Mouse (Mus musculus): ENCODE measurements at regions not wholly inside any gene's neighbourhood (a gene's known extent, or its start where the extent isn't known, plus 50 kb on each side); places are given as distances from the start of the nearest gene placed in this dataset.

DNA sequence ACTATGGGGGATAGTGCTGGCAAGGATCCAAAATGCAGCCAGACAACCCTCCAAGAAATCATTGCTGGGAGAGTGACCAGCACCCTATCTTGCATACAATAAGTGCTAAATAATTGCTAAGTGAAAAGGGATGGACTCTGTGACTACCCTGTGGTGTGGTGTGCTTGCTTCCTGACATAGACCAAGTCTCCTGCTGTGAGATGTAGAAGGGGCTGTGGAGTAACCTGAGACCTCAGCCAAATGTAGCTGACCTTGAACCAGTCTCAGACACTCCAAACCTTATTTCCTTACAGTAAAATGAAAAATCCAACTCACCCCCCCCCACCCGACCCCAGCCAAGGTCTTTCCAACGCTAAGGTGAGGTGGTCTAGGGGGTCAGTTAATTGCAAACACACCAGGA is 221.2 kb upstream of the 4931429L15Rik start:
- no peak for DNase-seq (ENCODE audit: low spot score in 2 of 2)

GRCm38 (mm10) chr9:46538616-46539015 is 218.8 kb upstream of the 4931429L15Rik start:
- no peak for DNase-seq (ENCODE audit: low spot score in 2 of 2)

DNA sequence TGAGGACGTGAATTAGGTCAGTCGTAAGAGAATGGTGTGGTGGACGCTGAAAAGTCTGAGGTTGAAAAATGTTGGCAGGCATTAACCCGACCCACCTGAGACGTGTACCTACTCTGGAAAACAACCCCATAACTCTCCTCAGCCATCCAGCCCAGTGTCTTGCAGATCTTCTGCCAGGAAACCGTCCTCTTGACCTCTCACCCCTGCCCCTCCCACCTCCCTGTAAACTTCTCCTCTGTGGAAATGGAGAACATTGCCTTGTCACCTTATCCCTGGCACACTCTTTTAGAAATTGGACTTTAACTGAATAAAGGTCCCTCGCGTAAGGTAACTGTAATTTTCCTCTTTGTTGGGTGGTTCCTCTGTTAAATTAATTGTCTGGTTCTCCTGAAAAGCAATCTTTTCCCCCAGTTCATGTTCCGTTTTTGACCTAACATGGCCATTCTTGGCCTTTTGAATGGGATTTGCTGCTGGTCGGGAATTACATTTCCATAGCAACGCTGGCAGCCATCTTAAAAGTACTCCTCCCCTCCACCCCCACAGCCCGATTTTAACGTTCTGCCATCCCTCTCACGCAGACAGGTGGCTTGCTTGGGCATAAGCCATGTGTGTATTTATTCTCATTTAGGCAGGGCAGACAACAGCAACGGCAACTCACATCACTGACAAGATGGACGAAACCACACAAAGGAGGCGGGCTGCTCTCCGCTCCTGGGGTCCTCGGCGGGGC is 196.8 kb upstream of the 4931429L15Rik start:
- peak; percentile 37 to 44 for DNase-seq (ENCODE audit: low spot score in 2 of 2)

DNA sequence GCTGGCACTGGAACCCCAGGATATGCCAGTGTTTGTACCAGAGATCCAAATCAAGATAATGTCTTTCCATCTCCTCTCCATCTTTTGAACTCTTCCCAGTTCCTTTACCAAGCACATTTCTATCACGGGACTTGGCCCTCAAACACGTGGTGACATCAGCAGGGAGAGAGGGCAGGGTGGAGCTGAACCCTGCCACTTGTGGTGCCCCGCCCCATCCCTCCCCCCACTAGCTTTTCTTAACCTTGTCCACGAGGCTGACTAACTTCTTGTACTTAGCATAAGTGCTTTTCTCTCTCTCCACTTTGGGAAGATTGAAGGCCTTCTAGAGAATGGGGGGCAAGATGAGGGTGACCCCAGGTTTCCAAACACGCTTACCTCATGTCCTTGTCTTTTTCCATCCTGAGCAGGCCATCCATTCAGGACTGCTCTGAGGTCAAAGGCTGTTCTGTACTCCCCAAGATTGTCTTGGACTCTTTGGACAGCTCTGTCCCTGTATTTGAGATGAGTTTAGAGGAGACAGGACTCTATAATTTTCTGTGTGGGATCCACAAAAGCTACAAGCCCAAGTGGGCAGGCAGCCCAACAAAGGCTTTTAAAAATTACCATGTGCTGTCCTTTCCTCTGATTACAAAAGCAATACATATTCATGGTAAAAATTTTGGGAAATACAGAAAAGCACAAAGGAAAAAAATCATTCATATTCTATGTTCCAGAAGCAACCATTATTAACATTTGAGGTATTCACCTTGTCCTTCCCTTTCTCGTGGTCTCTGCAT is 192.7 kb upstream of the 4931429L15Rik start:
- peak in 1 of 2 experiments; percentile 24 for DNase-seq (ENCODE audit: low spot score in 2 of 2)

- DNase-seq (ENCODE audit: low spot score in 2 of 2), result no peak
These were observed 191.5 kb upstream of the 4931429L15Rik start for GRCm38 (mm10) chr9:46511307-46511706.

GRCm38 (mm10) chr9:46509896-46510295 is 190.1 kb upstream of the 4931429L15Rik start:
- DNase-seq (ENCODE audit: low spot score in 2 of 2), result no peak

DNA sequence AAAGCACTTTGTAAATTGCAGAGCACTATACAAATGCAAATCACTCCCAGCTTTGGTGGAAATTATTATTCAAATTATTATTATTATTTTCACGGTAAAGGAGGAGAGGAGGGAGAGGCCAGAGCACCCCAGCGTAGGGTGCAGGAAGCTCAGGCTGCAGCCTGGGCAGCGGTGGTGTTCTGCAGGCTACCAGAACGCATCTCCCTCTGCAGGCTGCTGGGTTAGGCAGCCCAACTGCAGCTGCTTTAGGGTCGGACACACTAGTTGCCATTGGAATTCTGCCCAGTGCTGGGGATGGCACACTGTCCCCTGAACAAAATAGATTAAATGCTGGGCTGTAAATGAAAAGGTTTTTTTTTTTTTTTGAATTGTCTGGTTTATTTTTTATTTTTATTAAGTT is 189.7 kb upstream of the 4931429L15Rik start:
- no peak for DNase-seq (ENCODE audit: low spot score in 2 of 2)

GRCm38 (mm10) chr9:46507036-46507435 is 187.2 kb upstream of the 4931429L15Rik start:
- DNase-seq (ENCODE audit: low spot score in 2 of 2), result no peak

GRCm38 (mm10) chr9:46504536-46504935 is 184.8 kb upstream of the 4931429L15Rik start:
- DNase-seq (ENCODE audit: low spot score in 2 of 2), result no peak

GRCm38 (mm10) chr9:46504133-46504416 is 184.3 kb upstream of the 4931429L15Rik start:
- no peak for DNase-seq (ENCODE audit: low spot score in 2 of 2)

- no peak for DNase-seq (ENCODE audit: low spot score in 2 of 2)
These were observed 183.7 kb upstream of the 4931429L15Rik start for GRCm38 (mm10) chr9:46503321-46504132.

DNA sequence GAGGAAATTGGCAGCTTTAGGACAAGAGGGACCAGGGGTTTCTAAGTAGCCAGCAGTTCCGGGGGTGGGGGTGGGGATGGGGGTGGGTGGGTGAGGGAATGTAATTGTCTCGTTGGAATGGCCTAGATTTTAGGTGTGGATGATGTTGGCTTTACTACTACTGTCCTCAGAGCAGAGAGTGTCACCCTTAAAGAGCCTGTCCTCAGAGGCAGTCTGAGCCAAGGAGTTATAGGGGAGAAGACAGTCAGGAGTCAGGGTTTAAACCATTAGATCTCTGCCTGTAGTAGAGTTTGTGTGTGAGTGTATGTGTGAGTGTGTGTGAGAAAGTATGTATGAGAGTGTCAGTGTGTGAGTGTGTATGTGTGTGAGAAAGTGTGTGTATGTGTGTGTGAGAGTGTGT is 179.6 kb upstream of the 4931429L15Rik start:
- no peak for DNase-seq (ENCODE audit: low spot score in 2 of 2)

DNA sequence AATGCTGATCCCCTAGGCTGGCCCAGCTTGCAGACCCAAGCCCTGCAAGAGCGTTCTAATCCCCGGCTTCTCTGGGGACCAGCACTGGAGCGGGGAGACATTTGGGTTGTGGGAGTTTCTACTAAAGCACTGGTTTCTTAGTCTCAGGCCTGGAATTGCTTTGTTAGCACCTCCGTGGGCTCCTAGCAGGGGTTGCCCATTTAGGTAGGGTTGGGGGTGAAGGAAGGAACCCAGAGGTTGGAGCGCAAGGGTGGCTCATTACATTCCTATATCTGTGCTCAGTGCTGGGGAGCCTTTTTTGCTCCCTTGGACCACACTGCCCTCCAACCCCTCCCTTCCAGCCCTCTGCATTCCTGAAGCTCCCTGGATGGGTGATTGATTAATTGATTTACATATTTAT is 179.1 kb upstream of the 4931429L15Rik start:
- no peak for DNase-seq (ENCODE audit: low spot score in 2 of 2)

- no peak for DNase-seq (ENCODE audit: low spot score in 2 of 2)
These were observed 175.5 kb upstream of the 4931429L15Rik start for GRCm38 (mm10) chr9:46495276-46495675.

- no peak for DNase-seq (ENCODE audit: low spot score in 2 of 2)
These were observed 163.2 kb upstream of the 4931429L15Rik start for GRCm38 (mm10) chr9:46482859-46483443.

- no peak for DNase-seq (ENCODE audit: low spot score in 2 of 2)
These were observed 162.5 kb upstream of the 4931429L15Rik start for GRCm38 (mm10) chr9:46482034-46482858.

DNA sequence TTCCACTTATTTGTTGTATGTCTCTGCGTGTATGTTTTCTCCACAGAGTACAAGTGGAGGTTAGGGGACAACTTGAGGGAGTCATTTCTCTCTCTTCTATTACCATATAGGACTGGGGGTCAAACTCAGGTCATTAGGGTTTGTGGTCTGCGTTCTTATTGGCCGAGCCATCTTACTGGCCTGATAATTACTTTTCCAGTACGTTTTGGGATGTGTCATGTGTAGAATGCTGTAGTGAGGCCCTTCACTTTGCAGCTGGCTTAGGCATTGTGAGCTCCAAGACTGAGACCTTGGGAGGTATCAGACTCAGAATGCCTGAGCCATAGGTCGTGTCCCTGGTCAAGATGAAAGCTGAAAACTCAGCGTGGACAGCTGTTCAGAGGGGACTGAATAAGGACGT is 161.7 kb upstream of the 4931429L15Rik start:
- no peak for DNase-seq (ENCODE audit: low spot score in 2 of 2)

GRCm38 (mm10) chr9:46480080-46480690 is 160.4 kb upstream of the 4931429L15Rik start:
- DNase-seq (ENCODE audit: low spot score in 2 of 2), result no peak

GRCm38 (mm10) chr9:46478611-46479010 is 158.8 kb upstream of the 4931429L15Rik start:
- DNase-seq (ENCODE audit: low spot score in 2 of 2), result no peak

DNA sequence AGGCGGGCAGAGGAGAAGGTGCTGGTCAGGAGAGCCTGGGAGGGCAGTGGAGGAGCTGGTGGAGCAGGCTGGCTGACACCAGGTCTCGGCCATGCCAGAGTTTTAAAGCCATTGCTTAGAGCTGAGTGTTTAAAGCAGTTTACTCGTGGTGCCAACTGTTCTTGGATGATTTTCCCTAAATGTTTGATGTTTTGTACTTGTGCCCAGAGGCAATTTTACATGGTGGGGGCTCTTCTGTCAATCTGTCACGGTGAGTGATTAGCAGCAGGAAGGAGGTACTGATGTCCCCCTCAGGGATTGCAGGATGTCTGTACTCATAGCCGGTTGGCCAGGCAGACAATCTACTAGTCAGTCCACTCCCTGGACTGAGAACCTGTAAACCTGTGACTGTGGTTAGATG is 156.7 kb upstream of the 4931429L15Rik start:
- DNase-seq (ENCODE audit: low spot score in 2 of 2), result no peak
